Mouse (Mus musculus): Measurements from ENCODE around the gene Gars. TPM values are rescaled to one million over a fixed set of nuclear protein-coding genes. Genes with fewer than 3 reads are reported as not detected.

Gars gene
- polyA plus RNA-seq, 1 experiment from 2014 or later, result 103 TPM

DNA sequence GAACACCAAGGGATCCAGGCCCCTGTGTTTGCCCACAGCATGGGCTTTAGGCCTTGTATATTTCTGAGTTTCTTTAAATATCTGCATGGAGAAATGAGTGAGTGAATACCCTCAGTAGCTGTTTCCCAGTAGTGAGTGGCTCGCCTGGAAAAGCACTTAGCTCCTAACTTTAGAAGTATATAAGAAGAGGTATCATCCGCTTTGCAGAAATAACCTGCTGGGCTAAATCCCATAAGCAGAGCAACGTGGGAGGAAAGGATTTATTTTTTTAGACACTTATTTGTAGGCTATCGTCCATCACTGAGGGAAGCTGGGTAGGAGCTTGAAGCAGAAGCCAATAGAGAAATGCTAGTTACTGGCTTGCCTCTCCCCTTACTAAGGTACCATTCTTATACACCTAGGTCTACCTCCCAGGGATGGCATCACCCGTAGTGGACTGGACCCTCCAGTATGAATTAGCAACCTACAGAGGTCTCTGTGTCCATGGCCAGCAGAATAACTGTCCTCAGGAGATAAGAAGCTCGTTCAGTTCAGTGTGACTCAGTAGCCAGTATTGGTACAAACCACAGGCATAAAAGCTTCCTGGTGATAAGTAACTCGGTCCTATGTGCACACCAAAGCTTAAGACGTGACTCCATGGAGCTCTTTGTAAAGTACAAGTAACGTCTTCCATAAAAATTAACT, 26.1 kb downstream of the Gars start:
- Histone ChIP-seq H3K4me1 (replicated peaks; ENCODE audit: control insufficient read depth, insufficient read depth) (no peaks in the 10 kb centered on the region), H3K27me3 (ENCODE audit: control insufficient read depth, insufficient read depth, low read length) (no peaks in the 10 kb centered on the region), H3K9ac (ENCODE audit: low read length) (no peak overlapping the region), H3K4me3 (ENCODE audit: low read depth, low read length) (no peak overlapping the region), H3K9me3 (ENCODE audit: control insufficient read depth, low read length) (no peaks in the 10 kb centered on the region), H3K36me3 (ENCODE audit: control insufficient read depth, insufficient read depth, low read length) (peaks cover 40% of the 10 kb centered on the region), H3K27ac (replicated peaks) (no peak overlapping the region), H3K4me2 (replicated peaks; ENCODE audit: low read depth) (no peak overlapping the region)
- no peak for ATAC-seq (ENCODE audit: low FRiP score, low TSS enrichment)
- TF ChIP-seq CTCF (IDR thresholded peaks at IDR 0.05; ENCODE audit: low read depth), result no peak
- no peak for TF ChIP-seq EP300 (optimal IDR thresholded peaks at IDR 0.05)
- DNase-seq (ENCODE audit: low spot score), result no peak
- 85% methylated on average over 9 of the region's 9 CpGs for WGBS

DNA sequence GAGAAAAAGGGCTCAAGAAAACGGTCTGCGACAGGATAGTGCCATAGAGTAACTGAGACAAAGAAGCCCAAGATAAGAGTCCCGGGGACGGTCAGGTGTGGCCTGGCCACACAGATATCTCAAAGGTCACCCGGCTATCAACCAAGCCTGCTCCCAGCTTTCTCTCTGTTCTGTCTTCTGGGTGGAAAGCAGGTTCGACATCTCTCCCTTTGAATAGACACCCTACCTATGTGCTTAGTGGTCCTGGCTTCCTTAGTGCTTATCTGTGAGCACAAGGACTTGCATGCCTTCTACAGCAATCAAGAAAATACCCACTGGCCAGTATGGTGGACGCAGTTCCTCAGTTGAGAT, 26.6 kb downstream of the Gars start:
- 88% methylated on average over 7 of the region's 7 CpGs for WGBS
- H3K36me3 ChIP-seq (ENCODE audit: control insufficient read depth, insufficient read depth, low read length), result peaks cover 36% of the 10 kb centered on the region

GRCm38 (mm10) chr6:55065903-55066302, 28.1 kb downstream of the Gars start:
- no peak overlapping the region for H3K9ac ChIP-seq (ENCODE audit: low read length)

More for the DNA sequence above, 26.6 kb downstream of the Gars start:
- Histone ChIP-seq H3K4me2 (replicated peaks; ENCODE audit: low read depth) (no peak overlapping the region), H3K27me3 (ENCODE audit: control insufficient read depth, insufficient read depth, low read length) (no peaks in the 10 kb centered on the region), H3K4me3 (ENCODE audit: low read depth, low read length) (no peak overlapping the region), H3K27ac (replicated peaks) (no peak overlapping the region), H3K9ac (ENCODE audit: low read length) (no peak overlapping the region), H3K4me1 (replicated peaks; ENCODE audit: control insufficient read depth, insufficient read depth) (no peaks in the 10 kb centered on the region), H3K9me3 (ENCODE audit: control insufficient read depth, low read length) (no peaks in the 10 kb centered on the region)
- no peak for TF ChIP-seq EP300 (optimal IDR thresholded peaks at IDR 0.05)
- no peak for TF ChIP-seq CTCF (IDR thresholded peaks at IDR 0.05; ENCODE audit: low read depth)
- ATAC-seq (ENCODE audit: low FRiP score, low TSS enrichment), result no peak
- DNase-seq (ENCODE audit: low spot score), result no peak

DNA sequence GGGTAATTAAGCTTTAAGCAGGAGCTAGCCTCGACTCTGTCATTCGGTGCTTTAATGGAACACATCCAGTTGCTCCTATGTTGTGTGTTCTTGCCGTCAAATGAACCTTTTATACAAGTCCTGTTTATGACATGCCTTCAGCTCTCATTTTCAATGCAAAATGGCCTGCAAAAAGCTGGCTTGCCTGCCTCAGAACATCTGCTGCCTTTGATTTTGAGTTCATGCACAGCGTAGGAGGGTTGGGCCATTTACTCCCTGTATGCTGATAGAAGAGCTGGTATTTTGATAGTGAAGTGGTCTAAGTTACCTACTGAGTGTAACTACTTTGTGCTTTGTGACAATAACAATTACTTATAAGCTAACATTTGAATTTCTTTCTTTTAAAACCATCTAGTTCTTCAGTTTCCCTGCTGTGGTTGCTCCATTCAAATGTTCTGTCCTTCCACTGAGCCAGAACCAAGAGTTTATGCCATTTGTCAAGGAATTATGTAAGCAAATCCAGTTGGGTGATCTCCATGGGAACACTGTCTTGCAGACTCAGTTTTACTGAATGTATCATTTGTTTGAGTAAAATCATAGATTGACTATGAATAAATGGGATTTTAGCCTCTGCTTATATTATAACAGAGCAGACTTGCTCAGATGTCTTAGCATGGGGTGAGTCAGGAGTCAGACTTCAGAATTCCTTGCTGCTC, 38.9 kb downstream of the Gars start:
- no peak overlapping the region for H3K27ac ChIP-seq (replicated peaks)
- DNase-seq (ENCODE audit: low spot score) (no peak), ATAC-seq (ENCODE audit: low FRiP score, low TSS enrichment) (no peak)
- no peak overlapping the region for H3K4me2 ChIP-seq (replicated peaks; ENCODE audit: low read depth)
- no peaks in the 10 kb centered on the region for H3K4me1 ChIP-seq (replicated peaks; ENCODE audit: control insufficient read depth, insufficient read depth)
- no peaks in the 10 kb centered on the region for H3K9me3 ChIP-seq (ENCODE audit: control insufficient read depth, low read length)
- no peak overlapping the region for H3K9ac ChIP-seq (ENCODE audit: low read length)
- WGBS, result 73% methylated on average over 4 of the region's 4 CpGs
- peaks cover 23% of the 10 kb centered on the region for H3K36me3 ChIP-seq (ENCODE audit: control insufficient read depth, insufficient read depth, low read length)
- H3K4me3 ChIP-seq (ENCODE audit: low read depth, low read length), result no peak overlapping the region
- H3K27me3 ChIP-seq (ENCODE audit: control insufficient read depth, insufficient read depth, low read length), result no peaks in the 10 kb centered on the region
- no peak for TF ChIP-seq EP300 (optimal IDR thresholded peaks at IDR 0.05)
- no peak for TF ChIP-seq CTCF (IDR thresholded peaks at IDR 0.05; ENCODE audit: low read depth)

More at GRCm38 (mm10) chr6:55065903-55066302, 28.1 kb downstream of the Gars start:
- Histone ChIP-seq H3K36me3 (ENCODE audit: control insufficient read depth, insufficient read depth, low read length) (peaks cover 31% of the 10 kb centered on the region), H3K4me3 (ENCODE audit: low read depth, low read length) (no peak overlapping the region), H3K4me2 (replicated peaks; ENCODE audit: low read depth) (no peak overlapping the region), H3K9me3 (ENCODE audit: control insufficient read depth, low read length) (no peaks in the 10 kb centered on the region), H3K27me3 (ENCODE audit: control insufficient read depth, insufficient read depth, low read length) (no peaks in the 10 kb centered on the region), H3K4me1 (replicated peaks; ENCODE audit: control insufficient read depth, insufficient read depth) (no peaks in the 10 kb centered on the region), H3K27ac (replicated peaks) (no peak overlapping the region)
- DNase-seq (ENCODE audit: low spot score) (no peak), ATAC-seq (ENCODE audit: low FRiP score, low TSS enrichment) (no peak)
- 84% methylated on average over 2 of the region's 2 CpGs for WGBS
- TF ChIP-seq CTCF (IDR thresholded peaks at IDR 0.05; ENCODE audit: low read depth), result no peak
- no peak for TF ChIP-seq EP300 (optimal IDR thresholded peaks at IDR 0.05)

GRCm38 (mm10) chr6:55081379-55081778, 43.6 kb downstream of the Gars start:
- DNase-seq (ENCODE audit: low spot score), result no peak
- Histone ChIP-seq H3K4me2 (replicated peaks; ENCODE audit: low read depth) (no peak overlapping the region), H3K4me3 (ENCODE audit: low read depth, low read length) (no peak overlapping the region), H3K36me3 (ENCODE audit: control insufficient read depth, insufficient read depth, low read length) (peaks cover 13% of the 10 kb centered on the region; the same call in 1 of the 2 replicates), H3K9ac (ENCODE audit: low read length) (no peak overlapping the region), H3K9me3 (ENCODE audit: control insufficient read depth, low read length) (no peaks in the 10 kb centered on the region), H3K27me3 (ENCODE audit: control insufficient read depth, insufficient read depth, low read length) (no peaks in the 10 kb centered on the region), H3K27ac (replicated peaks) (no peak overlapping the region), H3K4me1 (replicated peaks; ENCODE audit: control insufficient read depth, insufficient read depth) (no peaks in the 10 kb centered on the region)
- no peak for ATAC-seq (ENCODE audit: low FRiP score, low TSS enrichment)
- WGBS, result 94% methylated on average over 3 of the region's 3 CpGs
- TF ChIP-seq EP300 (optimal IDR thresholded peaks at IDR 0.05) (no peak), CTCF (IDR thresholded peaks at IDR 0.05; ENCODE audit: low read depth) (no peak)
